Mouse (Mus musculus) heart, embryonic 11.5 days (tissue): ENCODE measurements around the gene Clk1. TPM values are rescaled to one million over a fixed set of nuclear protein-coding genes. Genes with fewer than 3 reads are reported as not detected.

Experiments used
- polyA plus RNA-seq: library from polyadenylated mRNA; unstranded; fragments of >200 nt; fragmentation: Nextera tagmentation; extraction: Ambion mirVana; gene quantifications from 2 replicates; pipeline ENCODE4 v1.2.1, GENCODE M21; 2014

The Clk1 gene
- polyA plus RNA-seq, 1 experiment from 2014 or later = 148 TPM

Other genes with a start within 250 kb of the Clk1 start
- gene Aox4, start 213.7 kb downstream of the Clk1 start, polyA plus RNA-seq = 1.4 TPM in 2 replicates
- gene Aox2, start 145.7 kb downstream of the Clk1 start, polyA plus RNA-seq = not detected in 2 replicates
- 274 and 298 TPM in 2 replicates for gene Bzw1, start 31.2 kb downstream of the Clk1 start, polyA plus RNA-seq
- gene Nif3l1, start 21.1 kb upstream of the Clk1 start, polyA plus RNA-seq = 35.0 and 36.4 TPM in 2 replicates
- gene Ppil3, start 21.4 kb upstream of the Clk1 start, polyA plus RNA-seq = 36.5 and 37.1 TPM in 2 replicates
- gene Orc2, start 81.0 kb upstream of the Clk1 start, polyA plus RNA-seq = 26.7 and 30.0 TPM in 2 replicates
- 5.2 and 6.4 TPM in 2 replicates for gene Fam126b, start 162.3 kb upstream of the Clk1 start, polyA plus RNA-seq
- 195 and 206 TPM in 2 replicates for gene Ndufb3, start 162.3 kb upstream of the Clk1 start, polyA plus RNA-seq